Mouse (Mus musculus) stomach, embryonic 15.5 days (tissue): ENCODE data around the gene B3galt1. TPM values are rescaled to one million over a fixed set of nuclear protein-coding genes. Genes with fewer than 3 reads are reported as not detected.

Experiments used
- ATAC-seq: fragments of 200-750 bp; cut with Nextera tagmentation; 2 replicates; pipeline ENCODE4 v1.8.0; 2017; ENCODE audit warnings: low read depth, moderate number of reproducible peaks, moderate TSS enrichment; ENCODE audit not compliant: insufficient read depth, low FRiP score
- H3K27ac ChIP-seq: fragments of 300-500 bp; sonication (generic); 2 replicates; pipeline ENCODE4 v1.5.1; 2015; ENCODE audit warnings: mild to moderate bottlenecking, inconsistent platforms
- H3K27me3 ChIP-seq: fragments of 300-500 bp; sonication (generic); replicated peaks from 2 replicates; pipeline ENCODE4 v1.6.1; 2015; ENCODE audit warnings: inconsistent platforms
- H3K36me3 ChIP-seq: fragments of 300-500 bp; sonication (generic); 2 replicates; pipeline ENCODE4 v1.6.1; 2015; ENCODE audit warnings: inconsistent platforms
- H3K4me1 ChIP-seq: fragments of 300-500 bp; sonication (generic); 2 replicates; pipeline ENCODE4 v1.6.1; 2015; ENCODE audit warnings: inconsistent platforms
- H3K4me2 ChIP-seq: fragments of 300-500 bp; sonication (generic); 2 replicates; pipeline ENCODE4 v1.6.1; 2015; ENCODE audit warnings: mild to moderate bottlenecking, inconsistent platforms
- H3K4me3 ChIP-seq: fragments of 300-500 bp; sonication (generic); replicated peaks from 2 replicates; pipeline ENCODE4 v1.5.1; 2015; ENCODE audit warnings: inconsistent platforms
- H3K9ac ChIP-seq: fragments of 300-500 bp; sonication (generic); 2 replicates; pipeline ENCODE4 v1.6.1; 2015; ENCODE audit warnings: inconsistent platforms
- H3K9me3 ChIP-seq: fragments of 300-500 bp; sonication (generic); 2 replicates; pipeline ENCODE4 v1.6.1; 2016; ENCODE audit warnings: inconsistent platforms
- WGBS: fragments of 180-500 bp; shearing (Covaris S2); methylation state at CpG from one replicate; pipeline ENCODE4 v1.1.7; 2015; 5-methylcytosine and 5-hydroxymethylcytosine counted together
- polyA plus RNA-seq: library from polyadenylated mRNA; unstranded; fragments of >200 nt; fragmentation: Nextera tagmentation; extraction: Ambion mirVana; gene quantifications from 2 replicates; pipeline ENCODE4 v1.2.1, GENCODE M21; 2015

The B3galt1 gene
- polyA plus RNA-seq: 5.6 and 6.5 TPM in 2 replicates

- no peaks in the 10 kb centered on the region for H3K36me3 ChIP-seq
- no peaks in the 10 kb centered on the region for H3K9me3 ChIP-seq
- H3K27ac ChIP-seq: peak within 1 kb of the TSS; percentile 28
- peaks cover 5% of the 10 kb centered on the region; the same call in 1 of the 2 replicates for H3K27me3 ChIP-seq
- peak within 1 kb of the TSS; percentile 67 for H3K4me3 ChIP-seq
- under 1% methylated on average over 77 of the region's 83 CpGs for WGBS
- peak; percentile 95 for ATAC-seq
- peak within 1 kb of the TSS; percentile 43 for H3K9ac ChIP-seq
- H3K4me1 ChIP-seq: peaks cover 9% of the 10 kb centered on the region; the same call in 1 of the 2 replicates
- peak within 1 kb of the TSS; percentile 96 for H3K4me2 ChIP-seq
These were observed at the start of gene B3galt1 for GRCm38 (mm10) chr2:67565480-67566331. Gene B3galt1, plus strand, starts transcription at chr2:67565871.

- Histone ChIP-seq H3K27ac (no peak overlapping the region), H3K4me3 (no peak overlapping the region), H3K4me2 (no peak overlapping the region), H3K9me3 (no peaks in the 10 kb centered on the region), H3K27me3 (no peaks in the 10 kb centered on the region), H3K36me3 (no peaks in the 10 kb centered on the region), H3K4me1 (no peaks in the 10 kb centered on the region), H3K9ac (no peak overlapping the region)
- ATAC-seq: no peak
- WGBS: 88% methylated on average over 7 of the region's 7 CpGs
These were observed 49.3 kb upstream of the B3galt1 start for GRCm38 (mm10) chr2:67516405-67516804.

- no peak overlapping the region for H3K27ac ChIP-seq
- no peaks in the 10 kb centered on the region for H3K4me1 ChIP-seq
- no peak overlapping the region for H3K4me2 ChIP-seq
- H3K9ac ChIP-seq: no peak overlapping the region
- 87% methylated on average over 2 of the region's 2 CpGs for WGBS
- ATAC-seq: no peak
- no peak overlapping the region for H3K4me3 ChIP-seq
- no peaks in the 10 kb centered on the region for H3K9me3 ChIP-seq
- H3K27me3 ChIP-seq: no peaks in the 10 kb centered on the region
- H3K36me3 ChIP-seq: no peaks in the 10 kb centered on the region
These were observed 30.3 kb upstream of the B3galt1 start for GRCm38 (mm10) chr2:67535347-67535746.

- Histone ChIP-seq H3K9me3 (no peaks in the 10 kb centered on the region), H3K9ac (no peak overlapping the region), H3K4me1 (no peaks in the 10 kb centered on the region; the same call in 1 of the 2 replicates), H3K27me3 (no peaks in the 10 kb centered on the region), H3K27ac (no peak overlapping the region), H3K4me3 (no peak overlapping the region), H3K4me2 (no peak overlapping the region), H3K36me3 (no peaks in the 10 kb centered on the region)
- no peak for ATAC-seq
- 85% methylated on average over 6 of the region's 6 CpGs for WGBS
These were observed 26.2 kb upstream of the B3galt1 start for GRCm38 (mm10) chr2:67539426-67539825.

GRCm38 (mm10) chr2:67541957-67542696 is 23.5 kb upstream of the B3galt1 start:
- Histone ChIP-seq H3K4me2 (no peak overlapping the region), H3K27ac (no peak overlapping the region), H3K4me3 (no peak overlapping the region), H3K27me3 (no peaks in the 10 kb centered on the region), H3K4me1 (no peaks in the 10 kb centered on the region; the same call in 1 of the 2 replicates), H3K9me3 (no peaks in the 10 kb centered on the region), H3K36me3 (no peaks in the 10 kb centered on the region), H3K9ac (no peak overlapping the region)
- 50% methylated on average over 11 of the region's 11 CpGs for WGBS
- no peak for ATAC-seq

- Histone ChIP-seq H3K36me3 (no peaks in the 10 kb centered on the region), H3K4me1 (no peaks in the 10 kb centered on the region; the same call in 1 of the 2 replicates), H3K9me3 (no peaks in the 10 kb centered on the region), H3K27me3 (no peaks in the 10 kb centered on the region), H3K4me3 (no peak overlapping the region), H3K9ac (no peak overlapping the region), H3K4me2 (no peak overlapping the region), H3K27ac (no peak overlapping the region)
- ATAC-seq: no peak
- WGBS: 79% methylated on average over 8 of the region's 8 CpGs
These were observed 21.2 kb upstream of the B3galt1 start for GRCm38 (mm10) chr2:67544426-67544825.

- peak overlapping the region; percentile 96 for H3K4me2 ChIP-seq
- 2% methylated on average over 23 of the region's 23 CpGs for WGBS
- H3K27me3 ChIP-seq: peaks cover 5% of the 10 kb centered on the region; the same call in 1 of the 2 replicates
- H3K27ac ChIP-seq: no peak overlapping the region
- H3K36me3 ChIP-seq: no peaks in the 10 kb centered on the region
- H3K4me3 ChIP-seq: peak overlapping the region; percentile 67
- H3K9ac ChIP-seq: no peak overlapping the region
- no peaks in the 10 kb centered on the region for H3K9me3 ChIP-seq
- H3K4me1 ChIP-seq: peaks cover 9% of the 10 kb centered on the region; the same call in 1 of the 2 replicates
- peak; percentile 61 for ATAC-seq
These were observed 706 bp upstream of the B3galt1 start for GRCm38 (mm10) chr2:67564851-67565479.

- no peaks in the 10 kb centered on the region for H3K9me3 ChIP-seq
- WGBS: under 1% methylated on average over 12 of the region's 12 CpGs
- H3K4me3 ChIP-seq: peak overlapping the region; percentile 67
- H3K27me3 ChIP-seq: peaks cover 5% of the 10 kb centered on the region; the same call in 1 of the 2 replicates
- no peak overlapping the region for H3K27ac ChIP-seq
- H3K9ac ChIP-seq: no peak overlapping the region
- no peak for ATAC-seq
- H3K4me1 ChIP-seq: peaks cover 9% of the 10 kb centered on the region; the same call in 1 of the 2 replicates
- peak overlapping the region; percentile 96 for H3K4me2 ChIP-seq
- H3K36me3 ChIP-seq: no peaks in the 10 kb centered on the region
These were observed 895 bp downstream of the B3galt1 start for GRCm38 (mm10) chr2:67566566-67566965.

GRCm38 (mm10) chr2:67567141-67567680 is 1.5 kb downstream of the B3galt1 start:
- Histone ChIP-seq H3K27ac (no peak overlapping the region), H3K4me3 (peak overlapping the region; percentile 67), H3K9ac (no peak overlapping the region), H3K4me2 (peak overlapping the region; percentile 96), H3K36me3 (no peaks in the 10 kb centered on the region), H3K9me3 (no peaks in the 10 kb centered on the region), H3K27me3 (peaks cover 5% of the 10 kb centered on the region; the same call in 1 of the 2 replicates), H3K4me1 (peaks cover 9% of the 10 kb centered on the region; the same call in 1 of the 2 replicates)
- ATAC-seq: no peak
- WGBS: 19% methylated on average over 8 of the region's 8 CpGs

GRCm38 (mm10) chr2:67576634-67577033 is 11.0 kb downstream of the B3galt1 start:
- Histone ChIP-seq H3K27me3 (no peaks in the 10 kb centered on the region), H3K9me3 (no peaks in the 10 kb centered on the region), H3K27ac (no peak overlapping the region), H3K4me1 (no peaks in the 10 kb centered on the region), H3K9ac (no peak overlapping the region), H3K36me3 (no peaks in the 10 kb centered on the region), H3K4me3 (no peak overlapping the region), H3K4me2 (no peak overlapping the region)
- no peak for ATAC-seq
- WGBS: 76% methylated on average over 2 of the region's 2 CpGs

- Histone ChIP-seq H3K9ac (no peak overlapping the region), H3K27me3 (no peaks in the 10 kb centered on the region), H3K4me2 (no peak overlapping the region), H3K4me3 (no peak overlapping the region), H3K27ac (no peak overlapping the region), H3K4me1 (no peaks in the 10 kb centered on the region), H3K9me3 (no peaks in the 10 kb centered on the region), H3K36me3 (no peaks in the 10 kb centered on the region)
- ATAC-seq: no peak
- WGBS: 73% methylated on average over 2 of the region's 2 CpGs
These were observed 17.4 kb downstream of the B3galt1 start for GRCm38 (mm10) chr2:67583091-67583490.
